Mouse (Mus musculus) intestine, postnatal 0 days (tissue): ENCODE data around the gene Calm3. TPM values are rescaled to one million over a fixed set of nuclear protein-coding genes. Genes with fewer than 3 reads are reported as not detected.
A peak's percentile ranks its signal among the peaks of the same experiment; 100 is the strongest.

Source experiments
- ATAC-seq: fragments of 200-750 bp; cut with Nextera tagmentation; 2 replicates; pipeline ENCODE4 v1.8.0; 2017; ENCODE audit warnings: mild to moderate bottlenecking, moderate TSS enrichment, moderate library complexity
- H3K27ac ChIP-seq: fragments of 300-500 bp; sonication (generic); 2 replicates; pipeline ENCODE4 v1.5.1; 2014; ENCODE audit warnings: mild to moderate bottlenecking, low read depth, low read length, moderate library complexity
- H3K27me3 ChIP-seq: fragments of 300-500 bp; sonication (generic); replicated peaks from 2 replicates; pipeline ENCODE4 v1.6.1; 2014; ENCODE audit warnings: low read length, mixed read lengths; ENCODE audit not compliant: control insufficient read depth, insufficient read depth
- H3K36me3 ChIP-seq: fragments of 300-500 bp; sonication (generic); 2 replicates; pipeline ENCODE4 v1.6.1; 2014; ENCODE audit warnings: mild to moderate bottlenecking, moderate library complexity; ENCODE audit not compliant: control insufficient read depth, insufficient read depth
- H3K4me1 ChIP-seq: fragments of 300-500 bp; sonication (generic); replicated peaks from 2 replicates; pipeline ENCODE4 v1.6.1; 2014; ENCODE audit warnings: antibody characterized with exemption, low read length, mixed read lengths; ENCODE audit not compliant: control insufficient read depth, insufficient read depth
- H3K4me2 ChIP-seq: fragments of 300-500 bp; sonication (generic); replicated peaks from 2 replicates; pipeline ENCODE4 v1.6.1; 2014; ENCODE audit warnings: low read depth, mild to moderate bottlenecking, moderate library complexity
- H3K4me3 ChIP-seq: fragments of 300-500 bp; sonication (generic); 2 replicates; pipeline ENCODE4 v1.5.1; 2014; ENCODE audit warnings: low read depth, low read length
- H3K9ac ChIP-seq: fragments of 300-500 bp; sonication (generic); 2 replicates; pipeline ENCODE4 v1.6.1; 2014; ENCODE audit warnings: mild to moderate bottlenecking, low read depth, low read length
- H3K9me3 ChIP-seq: fragments of 300-500 bp; sonication (generic); 2 replicates; pipeline ENCODE4 v1.6.1; 2016; ENCODE audit warnings: mixed run types; ENCODE audit not compliant: control insufficient read depth
- CTCF ChIP-seq: sonication (generic); IDR thresholded peaks from 2 replicates; pipeline ENCODE4 v1.5.1; 2016; ENCODE audit warnings: low read depth, mild to moderate bottlenecking, control low read depth, antibody characterized with exemption, moderate library complexity
- WGBS: fragments of 180-500 bp; shearing (Covaris S2); extraction: QIAGEN DNeasy Blood & Tissue Kit; methylation state at CpG from one replicate; pipeline ENCODE4 v1.1.7; 2014; 5-methylcytosine and 5-hydroxymethylcytosine counted together
- polyA plus RNA-seq: library from polyadenylated mRNA; unstranded; fragments of >200 nt; fragmentation: Nextera tagmentation; extraction: Ambion mirVana; gene quantifications from 2 replicates; pipeline ENCODE4 v1.2.1, GENCODE M21; 2015

The Calm3 gene
- polyA plus RNA-seq, 1 experiment from 2014 or later: 236 TPM

DNA sequence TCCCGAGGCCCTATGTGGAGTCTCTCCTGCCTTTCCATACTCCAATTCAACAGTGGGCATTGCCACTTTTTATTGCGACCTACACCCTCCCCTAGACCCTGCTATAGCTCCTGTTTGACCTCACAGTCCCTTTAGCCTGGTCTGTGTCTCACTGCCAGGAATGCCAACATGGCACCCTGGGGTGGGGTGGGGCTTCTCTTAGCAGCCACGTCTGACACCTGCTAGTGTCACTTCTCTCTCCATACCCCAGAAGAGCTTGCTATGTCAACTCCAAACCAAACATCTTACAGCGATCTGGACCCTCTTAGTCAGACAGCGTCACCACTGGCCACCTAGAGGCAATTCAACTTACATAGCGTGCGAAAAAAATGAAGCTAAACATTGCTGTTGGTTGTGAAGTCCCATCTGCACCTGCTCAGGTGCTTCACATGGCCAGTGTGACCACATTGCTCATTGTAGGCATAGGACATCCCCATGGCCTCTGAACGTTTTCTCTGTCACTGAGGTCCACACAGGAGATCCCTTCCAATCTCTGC is 25.1 kb upstream of the Calm3 start:
- no peak overlapping the region for H3K9ac ChIP-seq
- H3K4me2 ChIP-seq: no peak overlapping the region
- WGBS: 75% methylated on average over 8 of the region's 8 CpGs
- no peak for ATAC-seq
- H3K4me3 ChIP-seq: no peak overlapping the region
- H3K27ac ChIP-seq: no peak overlapping the region
- no peaks in the 10 kb centered on the region for H3K9me3 ChIP-seq
- no peak for TF ChIP-seq CTCF
- H3K27me3 ChIP-seq: peaks cover 54% of the 10 kb centered on the region
- H3K36me3 ChIP-seq: no peaks in the 10 kb centered on the region
- H3K4me1 ChIP-seq: peaks cover 13% of the 10 kb centered on the region; the same call in 1 of the 2 replicates

DNA sequence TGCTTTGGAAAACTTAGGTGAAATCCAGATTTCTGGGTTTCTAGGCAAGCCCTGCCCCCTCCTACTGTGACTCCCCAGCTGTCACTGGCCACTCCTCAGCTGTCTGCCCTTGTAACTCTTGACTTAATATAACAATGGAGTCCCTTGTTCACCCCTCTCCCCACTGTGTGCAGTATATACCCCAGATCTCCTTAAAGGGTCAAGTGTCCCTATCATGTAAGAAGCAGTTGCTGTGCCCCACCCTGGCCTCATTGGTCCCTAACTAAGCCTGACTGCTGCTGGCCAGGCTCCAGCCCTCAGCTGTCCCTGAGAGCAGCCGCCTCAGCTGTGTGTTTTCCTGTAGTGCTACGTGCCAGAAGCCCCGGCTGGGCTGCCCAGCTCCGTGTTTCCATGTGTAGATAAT is 24.0 kb upstream of the Calm3 start:
- ATAC-seq: no peak
- Histone ChIP-seq H3K9me3 (no peaks in the 10 kb centered on the region), H3K36me3 (no peaks in the 10 kb centered on the region), H3K4me2 (peak overlapping the region; percentile 78), H3K4me1 (peaks cover 13% of the 10 kb centered on the region; the same call in 1 of the 2 replicates), H3K4me3 (no peak overlapping the region), H3K27ac (no peak overlapping the region), H3K27me3 (peaks cover 54% of the 10 kb centered on the region), H3K9ac (no peak overlapping the region)
- no peak for TF ChIP-seq CTCF
- WGBS: 22% methylated on average over 4 of the region's 4 CpGs

DNA sequence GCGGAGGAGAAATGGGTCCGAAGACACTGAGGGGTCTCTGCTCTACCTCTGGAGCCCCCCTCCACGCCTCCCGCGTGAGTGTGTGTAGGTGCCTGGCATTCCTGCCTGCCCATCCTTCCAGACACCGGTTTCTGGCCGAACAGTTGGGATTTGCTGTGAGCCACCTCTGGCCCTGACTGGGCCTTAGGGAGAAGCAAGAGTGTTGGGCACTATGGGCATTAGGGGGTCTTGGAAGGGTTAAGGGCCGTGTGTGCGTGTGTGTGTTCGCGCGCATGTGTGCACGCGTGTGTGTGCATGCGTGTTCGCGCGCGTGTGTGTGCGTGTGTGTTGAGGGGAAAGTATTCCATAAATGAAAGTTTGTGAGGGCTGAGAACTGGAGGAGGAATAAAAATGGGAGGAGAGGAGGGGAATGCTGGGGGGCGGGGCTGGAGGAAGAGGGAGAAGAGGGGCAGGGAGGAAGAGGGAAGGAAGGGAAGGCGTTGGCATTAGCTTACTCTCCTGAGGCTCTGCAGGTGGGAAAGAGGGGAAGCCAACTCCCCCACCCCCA is 23.5 kb upstream of the Calm3 start:
- Histone ChIP-seq H3K9ac (no peak overlapping the region), H3K27ac (no peak overlapping the region), H3K9me3 (no peaks in the 10 kb centered on the region), H3K4me2 (peak overlapping the region; percentile 78), H3K4me3 (peak overlapping the region; percentile 35), H3K4me1 (peaks cover 13% of the 10 kb centered on the region; the same call in 1 of the 2 replicates), H3K27me3 (peaks cover 54% of the 10 kb centered on the region), H3K36me3 (no peaks in the 10 kb centered on the region)
- 27% methylated on average over 21 of the region's 22 CpGs for WGBS
- no peak for TF ChIP-seq CTCF
- ATAC-seq: no peak

DNA sequence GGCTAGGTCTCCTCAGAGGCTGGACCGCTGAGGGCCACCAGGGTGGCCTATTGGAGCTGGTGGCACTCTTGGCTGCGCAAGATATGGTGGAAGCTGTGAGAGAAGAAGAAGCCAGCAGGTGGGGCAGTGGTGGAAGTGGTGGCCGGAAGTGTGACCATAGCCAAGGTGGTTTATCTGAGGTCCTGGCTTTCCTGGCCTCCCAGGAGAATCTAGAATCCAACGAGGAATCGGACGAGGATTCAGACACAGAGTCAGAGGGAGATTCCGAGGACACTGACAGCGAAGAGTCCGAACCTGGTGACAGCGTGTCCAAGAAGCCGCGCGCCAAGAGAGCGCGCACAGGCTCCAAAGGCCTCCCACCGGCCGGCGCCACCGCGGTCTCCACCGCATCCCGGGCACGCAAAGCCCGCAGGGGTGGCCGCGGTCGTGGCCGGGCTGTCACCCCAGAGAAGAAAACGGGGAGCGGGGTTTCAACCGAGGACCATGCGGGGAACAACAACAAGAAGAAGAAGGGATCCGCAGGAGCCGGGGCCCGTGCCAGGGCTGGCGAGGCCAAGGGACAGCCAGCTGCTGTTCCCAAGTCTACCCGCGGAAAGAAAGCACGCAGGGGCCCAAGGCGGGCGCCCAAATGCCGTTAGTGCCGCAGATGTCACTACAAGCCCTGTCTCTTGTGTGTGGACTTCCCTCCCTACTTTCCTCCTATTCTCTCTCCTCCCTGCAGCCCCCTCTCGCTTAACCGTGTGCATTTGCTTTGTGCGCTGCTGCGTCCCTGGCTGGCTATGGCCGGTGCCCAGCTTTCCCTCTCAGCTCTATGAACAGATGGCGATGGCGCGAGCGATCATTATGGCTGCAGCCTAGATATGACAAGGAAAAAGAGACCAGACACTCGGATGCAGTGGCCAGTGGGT is 22.8 kb upstream of the Calm3 start:
- peak; percentile 40; the same call in 1 of the 2 replicates for TF ChIP-seq CTCF
- H3K27ac ChIP-seq: no peak overlapping the region
- H3K36me3 ChIP-seq: no peaks in the 10 kb centered on the region
- no peak for ATAC-seq
- H3K4me2 ChIP-seq: peak overlapping the region; percentile 78
- no peak overlapping the region for H3K9ac ChIP-seq
- H3K4me3 ChIP-seq: peak overlapping the region; percentile 35
- 10% methylated on average over 53 of the region's 53 CpGs for WGBS
- no peaks in the 10 kb centered on the region for H3K9me3 ChIP-seq
- peaks cover 54% of the 10 kb centered on the region for H3K27me3 ChIP-seq
- H3K4me1 ChIP-seq: peaks cover 13% of the 10 kb centered on the region; the same call in 1 of the 2 replicates

DNA sequence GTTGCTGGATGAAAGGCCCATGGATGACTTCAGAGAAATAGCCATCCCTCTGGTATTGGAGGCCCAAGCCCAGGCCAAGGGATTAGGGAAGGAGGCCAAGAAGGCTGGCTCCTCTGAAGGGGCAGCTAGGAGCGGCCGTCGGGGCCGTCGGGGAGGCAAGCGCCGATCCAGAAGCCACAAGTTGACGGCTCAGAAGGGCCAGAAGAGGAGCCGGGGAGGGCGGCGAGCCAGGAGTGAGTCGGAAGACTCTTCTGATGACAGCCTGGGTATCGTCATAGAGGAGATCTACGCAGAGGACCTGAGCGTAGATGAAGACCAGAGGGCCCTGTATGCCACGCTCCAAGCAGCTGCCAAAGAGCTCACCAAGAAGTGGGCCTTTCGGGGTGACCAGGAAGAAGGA is 21.5 kb upstream of the Calm3 start:
- no peak for ATAC-seq
- H3K27ac ChIP-seq: no peak overlapping the region
- H3K27me3 ChIP-seq: peaks cover 54% of the 10 kb centered on the region
- H3K9ac ChIP-seq: peak overlapping the region; percentile 44; the same call in 1 of the 2 replicates
- H3K36me3 ChIP-seq: no peaks in the 10 kb centered on the region
- H3K4me2 ChIP-seq: peak overlapping the region; percentile 78
- peaks cover 12% of the 10 kb centered on the region; the same call in 1 of the 2 replicates for H3K4me1 ChIP-seq
- WGBS: 31% methylated on average over 17 of the region's 17 CpGs
- no peaks in the 10 kb centered on the region for H3K9me3 ChIP-seq
- peak overlapping the region; percentile 57 for H3K4me3 ChIP-seq
- no peak for TF ChIP-seq CTCF

DNA sequence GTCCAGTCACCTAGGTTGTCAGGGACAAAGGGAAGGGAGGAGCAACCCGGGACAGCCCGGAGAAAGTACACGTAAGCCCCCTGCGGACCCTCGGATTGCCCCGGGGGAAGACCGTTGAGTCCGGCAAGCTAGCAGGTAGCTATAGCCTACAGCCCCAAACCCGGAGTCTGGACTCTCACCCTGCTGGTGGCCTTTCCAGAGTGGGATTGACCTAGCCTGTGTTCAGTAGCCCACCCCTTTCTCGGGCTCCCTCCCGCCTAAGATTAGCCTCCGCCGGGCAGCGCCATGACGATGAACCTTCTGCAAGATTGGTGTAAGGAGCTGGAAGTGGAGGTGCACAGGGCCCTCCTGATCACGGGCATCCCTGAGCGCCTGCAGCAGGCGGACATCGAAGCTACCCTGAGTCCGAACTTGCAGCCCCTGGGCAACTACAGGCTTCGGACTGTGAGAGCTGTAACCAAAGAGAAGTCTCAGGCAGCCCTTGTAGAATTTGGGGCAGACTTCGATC is 20.9 kb upstream of the Calm3 start:
- no peak overlapping the region for H3K27ac ChIP-seq
- peak overlapping the region; percentile 78 for H3K4me2 ChIP-seq
- no peak for TF ChIP-seq CTCF
- peak overlapping the region; percentile 44; the same call in 1 of the 2 replicates for H3K9ac ChIP-seq
- H3K4me1 ChIP-seq: peaks cover 7% of the 10 kb centered on the region; the same call in 1 of the 2 replicates
- 5% methylated on average over 22 of the region's 22 CpGs for WGBS
- H3K9me3 ChIP-seq: no peaks in the 10 kb centered on the region
- H3K4me3 ChIP-seq: peak overlapping the region; percentile 57
- peaks cover 54% of the 10 kb centered on the region for H3K27me3 ChIP-seq
- ATAC-seq: no peak; the same call in 1 of the 2 replicates
- no peaks in the 10 kb centered on the region for H3K36me3 ChIP-seq
